Mouse (Mus musculus) urinary bladder, postnatal 10 days (tissue): ENCODE data around the gene Ahnak.
"Not testable (repeated sequence)": the region's sequence is repeated elsewhere in the genome, so short reads cannot be mapped to it uniquely, and the experiment has no call there.

ENCODE experiments used
- DNase-seq: peaks from one replicate; pipeline ENCODE4 v3.0.0; 2022; ENCODE audit warnings: low spot score

Gene Ahnak

GRCm38 (mm10) chr19:9097441-9097840, 108.4 kb downstream of the Ahnak start:
- DNase-seq, result no peak

GRCm38 (mm10) chr19:9099751-9100150, 110.7 kb downstream of the Ahnak start:
- no peak for DNase-seq

- DNase-seq, result no peak
Measured at GRCm38 (mm10) chr19:9100297-9101061, 111.4 kb downstream of the Ahnak start.

- DNase-seq, result no peak
Measured at GRCm38 (mm10) chr19:9101062-9101457, 112.0 kb downstream of the Ahnak start.

- no peak for DNase-seq
Measured at GRCm38 (mm10) chr19:9103986-9104385, 114.9 kb downstream of the Ahnak start.

- no peak for DNase-seq
Measured at GRCm38 (mm10) chr19:9105101-9105685, 116.1 kb downstream of the Ahnak start.

GRCm38 (mm10) chr19:9106096-9106495, 117.0 kb downstream of the Ahnak start:
- DNase-seq, result no peak

GRCm38 (mm10) chr19:9106751-9107378, 117.8 kb downstream of the Ahnak start:
- no peak for DNase-seq

GRCm38 (mm10) chr19:9107379-9107755, 118.3 kb downstream of the Ahnak start:
- no peak for DNase-seq

GRCm38 (mm10) chr19:9108536-9108935, 119.5 kb downstream of the Ahnak start:
- DNase-seq, result no peak

- no peak for DNase-seq
Measured at GRCm38 (mm10) chr19:9110182-9110869, 121.2 kb downstream of the Ahnak start.

GRCm38 (mm10) chr19:9112043-9112442, 123.0 kb downstream of the Ahnak start:
- no peak for DNase-seq

- DNase-seq, result no peak
Measured at GRCm38 (mm10) chr19:9116268-9116667, 127.2 kb downstream of the Ahnak start.

- no peak for DNase-seq
Measured at GRCm38 (mm10) chr19:9117275-9117674, 128.2 kb downstream of the Ahnak start.

- no peak for DNase-seq
Measured at GRCm38 (mm10) chr19:9119655-9120425, 130.8 kb downstream of the Ahnak start.

- no peak for DNase-seq
Measured at GRCm38 (mm10) chr19:9122390-9122789, 133.3 kb downstream of the Ahnak start.

- DNase-seq, result not testable (repeated sequence)
Measured at GRCm38 (mm10) chr19:9123986-9124385, 134.9 kb downstream of the Ahnak start.
